Mouse (Mus musculus) midbrain, embryonic 12.5 days (tissue): ENCODE results near the gene Igf1r. TPM values are rescaled to one million over a fixed set of nuclear protein-coding genes. Genes with fewer than 3 reads are reported as not detected.

Experiments used
- ATAC-seq: fragments of 200-750 bp; cut with Nextera tagmentation; 2 replicates; pipeline ENCODE4 v1.8.0; 2017; ENCODE audit warnings: low read depth, moderate TSS enrichment, moderate library complexity; ENCODE audit not compliant: low FRiP score
- H3K27ac ChIP-seq: fragments of 300-500 bp; sonication (generic); replicated peaks from 2 replicates; pipeline ENCODE4 v1.5.1; 2016; ENCODE audit warnings: mild to moderate bottlenecking
- H3K27me3 ChIP-seq: fragments of 300-500 bp; sonication (generic); 2 replicates; pipeline ENCODE4 v1.6.1; 2016; ENCODE audit warnings: mild to moderate bottlenecking
- H3K36me3 ChIP-seq: fragments of 300-500 bp; sonication (generic); 2 replicates; pipeline ENCODE4 v1.6.1; 2016
- H3K4me1 ChIP-seq: fragments of 300-500 bp; sonication (generic); 2 replicates; pipeline ENCODE4 v1.6.1; 2016
- H3K4me2 ChIP-seq: fragments of 300-500 bp; sonication (generic); replicated peaks from 2 replicates; pipeline ENCODE4 v1.6.1; 2016; ENCODE audit warnings: mild to moderate bottlenecking, moderate library complexity
- H3K4me3 ChIP-seq: fragments of 300-500 bp; sonication (generic); 2 replicates; pipeline ENCODE4 v1.5.1; 2016; ENCODE audit warnings: mild to moderate bottlenecking
- H3K9ac ChIP-seq: fragments of 300-500 bp; sonication (generic); replicated peaks from 2 replicates; pipeline ENCODE4 v1.6.1; 2016; ENCODE audit warnings: mild to moderate bottlenecking, moderate library complexity
- H3K9me3 ChIP-seq: fragments of 300-500 bp; sonication (generic); 2 replicates; pipeline ENCODE4 v1.6.1; 2016; ENCODE audit warnings: mild to moderate bottlenecking
- WGBS: fragments of 180-500 bp; shearing (Covaris S2); methylation state at CpG from one replicate; pipeline ENCODE4 v1.1.7; 2016; 5-methylcytosine and 5-hydroxymethylcytosine counted together
- polyA plus RNA-seq: library from polyadenylated mRNA; unstranded; fragments of >200 nt; fragmentation: Nextera tagmentation; extraction: Ambion mirVana; gene quantifications from 2 replicates; pipeline ENCODE4 v1.2.1, GENCODE M21; 2016

Gene Igf1r
- polyA plus RNA-seq, 1 experiment from 2014 or later: 37.6 TPM

DNA sequence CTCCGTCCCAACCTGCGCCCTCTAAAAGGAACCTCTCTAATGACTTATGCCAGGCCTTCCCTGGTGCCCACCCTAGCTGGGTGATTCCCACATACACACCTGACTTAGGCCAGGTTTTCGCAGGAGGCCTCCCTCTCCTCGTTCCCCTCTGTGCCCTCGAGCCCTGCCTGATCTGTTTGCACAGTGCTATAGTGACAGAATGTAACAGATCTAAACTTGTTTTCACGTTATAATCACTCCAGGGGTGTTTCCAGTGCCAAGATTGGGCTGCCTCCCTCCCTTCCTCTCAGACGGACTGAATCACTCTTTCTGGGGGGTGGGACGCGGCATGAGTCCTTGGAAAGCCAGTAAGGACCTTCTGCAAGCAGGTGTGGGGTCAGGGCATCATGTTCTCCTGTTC, 108.8 kb downstream of the Igf1r start:
- ATAC-seq: no peak
- Histone ChIP-seq H3K4me1 (peaks cover 44% of the 10 kb centered on the region), H3K27me3 (no peaks in the 10 kb centered on the region), H3K4me3 (no peak overlapping the region), H3K9me3 (no peaks in the 10 kb centered on the region), H3K36me3 (no peaks in the 10 kb centered on the region), H3K27ac (no peak overlapping the region), H3K4me2 (no peak overlapping the region), H3K9ac (no peak overlapping the region)
- 83% methylated on average over 9 of the region's 9 CpGs for WGBS

DNA sequence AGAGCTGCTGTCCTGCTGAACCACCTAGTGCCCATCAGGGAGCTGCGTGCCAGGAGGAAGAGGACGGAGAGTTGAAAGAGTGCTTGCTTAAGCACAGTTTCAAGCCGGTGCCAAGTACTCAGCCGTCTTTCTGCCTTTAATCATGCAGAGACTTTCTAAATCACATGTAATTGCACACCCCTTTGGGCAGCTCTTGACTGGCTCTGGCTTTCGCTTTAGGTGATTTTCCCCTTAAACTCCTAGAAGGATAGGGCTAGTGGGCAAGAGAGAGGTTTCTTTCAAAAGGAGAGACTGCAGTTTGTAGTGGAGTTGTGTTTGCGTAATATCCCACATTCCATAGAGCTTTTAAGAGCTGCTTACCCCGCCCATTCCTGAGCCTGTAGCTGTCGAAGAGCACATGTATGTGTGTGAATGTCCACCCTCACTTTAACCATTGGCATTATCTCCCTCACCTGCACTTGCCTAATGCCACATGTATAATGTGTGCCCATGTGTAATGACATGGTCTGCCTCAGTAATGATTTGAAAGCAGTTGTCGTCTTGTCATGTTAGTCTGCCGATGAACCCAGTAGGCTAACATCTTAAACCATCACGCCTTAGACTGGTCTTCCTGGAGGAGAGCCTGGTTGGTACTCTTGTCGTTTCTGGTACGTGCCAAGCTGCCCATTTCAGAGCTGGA, 109.7 kb downstream of the Igf1r start:
- Histone ChIP-seq H3K4me1 (peaks cover 44% of the 10 kb centered on the region), H3K9ac (no peak overlapping the region), H3K27ac (no peak overlapping the region), H3K36me3 (no peaks in the 10 kb centered on the region), H3K4me3 (no peak overlapping the region), H3K4me2 (no peak overlapping the region), H3K27me3 (no peaks in the 10 kb centered on the region), H3K9me3 (no peaks in the 10 kb centered on the region)
- 86% methylated on average over 13 of the region's 13 CpGs for WGBS
- no peak for ATAC-seq

DNA sequence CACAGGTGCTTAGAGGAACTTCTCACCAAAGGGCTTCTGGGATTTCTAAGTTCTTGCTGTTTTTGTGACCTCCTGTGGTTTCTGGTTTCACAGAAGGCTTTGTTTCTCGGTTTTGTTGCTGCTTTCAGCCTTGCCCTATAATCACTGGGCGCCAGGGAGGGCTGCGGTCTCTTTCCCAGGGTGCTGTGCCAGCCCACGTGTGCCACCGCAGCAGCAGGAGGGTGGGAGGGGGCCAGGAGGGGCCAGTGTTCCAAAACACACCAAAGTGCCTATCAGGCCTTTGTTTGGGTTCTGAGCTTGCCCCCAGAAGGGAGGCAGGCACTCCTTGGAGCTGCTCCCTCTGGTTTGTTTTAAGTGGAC, 110.2 kb downstream of the Igf1r start:
- no peak overlapping the region for H3K4me2 ChIP-seq
- no peak overlapping the region for H3K27ac ChIP-seq
- no peaks in the 10 kb centered on the region for H3K27me3 ChIP-seq
- no peak for ATAC-seq
- 58% methylated on average over 5 of the region's 5 CpGs for WGBS
- H3K4me1 ChIP-seq: peaks cover 43% of the 10 kb centered on the region
- no peak overlapping the region for H3K9ac ChIP-seq
- no peaks in the 10 kb centered on the region for H3K9me3 ChIP-seq
- H3K4me3 ChIP-seq: no peak overlapping the region
- no peaks in the 10 kb centered on the region for H3K36me3 ChIP-seq

DNA sequence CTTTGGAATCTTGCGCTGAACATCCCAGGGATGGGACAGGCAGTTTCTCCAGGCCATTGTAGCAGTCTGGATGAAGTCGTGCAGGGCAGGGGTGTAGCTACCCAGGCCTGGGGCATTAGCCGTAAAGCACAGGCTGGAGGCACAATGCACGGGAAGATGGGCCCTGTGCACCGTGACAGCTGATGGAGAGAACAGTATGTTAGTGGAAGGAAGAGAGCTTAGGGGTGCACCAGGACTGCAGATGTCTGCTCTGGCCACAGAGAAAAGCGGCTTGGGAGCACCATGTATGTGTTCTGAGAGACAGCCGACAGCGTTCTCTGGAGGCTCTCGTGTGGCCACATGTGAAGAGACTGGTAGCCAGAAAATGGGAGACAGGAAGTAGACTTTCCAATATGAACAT, 111.1 kb downstream of the Igf1r start:
- no peaks in the 10 kb centered on the region for H3K36me3 ChIP-seq
- WGBS: 88% methylated on average over 9 of the region's 9 CpGs
- no peak overlapping the region for H3K27ac ChIP-seq
- no peak overlapping the region for H3K4me3 ChIP-seq
- no peaks in the 10 kb centered on the region for H3K9me3 ChIP-seq
- H3K27me3 ChIP-seq: no peaks in the 10 kb centered on the region
- no peak overlapping the region for H3K9ac ChIP-seq
- ATAC-seq: no peak; the same call in 1 of the 2 replicates
- no peak overlapping the region for H3K4me2 ChIP-seq
- H3K4me1 ChIP-seq: peaks cover 37% of the 10 kb centered on the region

DNA sequence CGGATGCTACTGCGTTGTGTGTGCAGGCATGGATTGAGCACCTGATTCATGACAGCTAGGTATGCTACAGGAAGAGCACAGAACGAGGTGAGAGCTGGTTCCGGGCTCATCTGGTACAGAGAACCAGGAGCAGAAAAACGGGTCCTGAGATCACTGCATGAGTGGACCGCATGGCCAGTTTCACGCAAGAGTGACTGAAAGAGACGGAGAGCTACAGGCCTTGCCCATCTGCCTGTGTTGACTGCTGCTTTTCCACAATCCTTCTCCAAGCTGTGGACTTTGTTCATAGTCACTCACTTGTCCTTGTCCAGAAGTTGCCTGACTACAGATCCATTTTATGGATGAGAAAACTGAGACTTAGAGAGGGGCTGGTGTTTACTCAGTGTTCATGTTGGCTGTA, 111.5 kb downstream of the Igf1r start:
- H3K27me3 ChIP-seq: no peaks in the 10 kb centered on the region
- H3K9ac ChIP-seq: no peak overlapping the region
- H3K36me3 ChIP-seq: no peaks in the 10 kb centered on the region
- no peak overlapping the region for H3K4me3 ChIP-seq
- H3K4me2 ChIP-seq: no peak overlapping the region
- no peak for ATAC-seq
- H3K4me1 ChIP-seq: peaks cover 41% of the 10 kb centered on the region
- 97% methylated on average over 8 of the region's 8 CpGs for whole genome bisulfite sequencing
- H3K9me3 ChIP-seq: no peaks in the 10 kb centered on the region
- 0 out of 2 replicates have a peak overlapping the region, but pooled peaks have one; percentile 16 for H3K27ac ChIP-seq

- Histone ChIP-seq H3K4me1 (peaks cover 41% of the 10 kb centered on the region), H3K36me3 (no peaks in the 10 kb centered on the region), H3K4me3 (no peak overlapping the region), H3K27me3 (no peaks in the 10 kb centered on the region), H3K27ac (peak overlapping the region; percentile 16; the same call in 1 of the 2 replicates), H3K4me2 (no peak overlapping the region), H3K9me3 (no peaks in the 10 kb centered on the region), H3K9ac (no peak overlapping the region)
- WGBS: 26% methylated on average over 11 of the region's 11 CpGs
- ATAC-seq: peak; percentile 55
Observed at GRCm38 (mm10) chr7:68064647-68065362, 112.2 kb downstream of the Igf1r start.

- Histone ChIP-seq H3K9me3 (no peaks in the 10 kb centered on the region), H3K4me1 (peaks cover 49% of the 10 kb centered on the region), H3K4me2 (no peak overlapping the region), H3K9ac (no peak overlapping the region), H3K36me3 (no peaks in the 10 kb centered on the region), H3K4me3 (no peak overlapping the region), H3K27ac (no peak overlapping the region), H3K27me3 (no peaks in the 10 kb centered on the region)
- ATAC-seq: no peak
- WGBS: 93% methylated on average over 6 of the region's 6 CpGs
Observed at GRCm38 (mm10) chr7:68065904-68066303, 113.3 kb downstream of the Igf1r start.

GRCm38 (mm10) chr7:68067321-68067720, 114.7 kb downstream of the Igf1r start:
- Histone ChIP-seq H3K4me1 (peaks cover 43% of the 10 kb centered on the region), H3K4me2 (no peak overlapping the region), H3K9me3 (no peaks in the 10 kb centered on the region), H3K9ac (no peak overlapping the region), H3K27ac (no peak overlapping the region), H3K27me3 (no peaks in the 10 kb centered on the region), H3K36me3 (no peaks in the 10 kb centered on the region), H3K4me3 (no peak overlapping the region)
- 95% methylated on average over 4 of the region's 4 CpGs for WGBS
- ATAC-seq: no peak

- H3K36me3 ChIP-seq: no peaks in the 10 kb centered on the region
- no peaks in the 10 kb centered on the region for H3K27me3 ChIP-seq
- no peak for ATAC-seq
- WGBS: 80% methylated on average over 7 of the region's 7 CpGs
- no peak overlapping the region for H3K4me3 ChIP-seq
- no peak overlapping the region for H3K4me2 ChIP-seq
- H3K27ac ChIP-seq: no peak overlapping the region
- H3K9me3 ChIP-seq: no peaks in the 10 kb centered on the region
- no peak overlapping the region for H3K9ac ChIP-seq
- peaks cover 41% of the 10 kb centered on the region for H3K4me1 ChIP-seq
Observed at GRCm38 (mm10) chr7:68069324-68069723, 116.7 kb downstream of the Igf1r start.

- no peak overlapping the region for H3K9ac ChIP-seq
- ATAC-seq: no peak
- H3K36me3 ChIP-seq: no peaks in the 10 kb centered on the region
- H3K27ac ChIP-seq: no peak overlapping the region
- no peak overlapping the region for H3K4me2 ChIP-seq
- H3K27me3 ChIP-seq: no peaks in the 10 kb centered on the region
- H3K4me3 ChIP-seq: no peak overlapping the region
- H3K9me3 ChIP-seq: no peaks in the 10 kb centered on the region
- WGBS: 62% methylated on average over 3 of the region's 3 CpGs
- peaks cover 35% of the 10 kb centered on the region for H3K4me1 ChIP-seq
Observed at GRCm38 (mm10) chr7:68070030-68070429, 117.4 kb downstream of the Igf1r start.

GRCm38 (mm10) chr7:68070626-68071025, 118.0 kb downstream of the Igf1r start:
- Histone ChIP-seq H3K9ac (no peak overlapping the region), H3K27me3 (no peaks in the 10 kb centered on the region), H3K9me3 (no peaks in the 10 kb centered on the region), H3K4me2 (no peak overlapping the region), H3K36me3 (no peaks in the 10 kb centered on the region), H3K27ac (no peak overlapping the region), H3K4me1 (peaks cover 33% of the 10 kb centered on the region), H3K4me3 (no peak overlapping the region)
- 0 out of 2 replicates have a peak, but pooled peaks have one; percentile 53 for ATAC-seq
- 54% methylated on average over 7 of the region's 7 CpGs for WGBS

- no peak overlapping the region for H3K27ac ChIP-seq
- H3K4me1 ChIP-seq: peaks cover 33% of the 10 kb centered on the region
- no peaks in the 10 kb centered on the region for H3K27me3 ChIP-seq
- 88% methylated on average over 3 of the region's 3 CpGs for WGBS
- H3K4me2 ChIP-seq: no peak overlapping the region
- no peak for ATAC-seq
- no peak overlapping the region for H3K4me3 ChIP-seq
- H3K9me3 ChIP-seq: no peaks in the 10 kb centered on the region
- no peak overlapping the region for H3K9ac ChIP-seq
- no peaks in the 10 kb centered on the region for H3K36me3 ChIP-seq
Observed at GRCm38 (mm10) chr7:68071050-68071449, 118.4 kb downstream of the Igf1r start.
